Mouse (Mus musculus) frontal cortex, postnatal 14 days (tissue): Measurements from ENCODE around the gene Dock10.

Experiments
- DNase-seq, 2 experiments: peaks; one replicate each; pipeline ENCODE4 v3.0.0; 2022; ENCODE audit warnings: low spot score in 2 of 2

The Dock10 gene

DNA sequence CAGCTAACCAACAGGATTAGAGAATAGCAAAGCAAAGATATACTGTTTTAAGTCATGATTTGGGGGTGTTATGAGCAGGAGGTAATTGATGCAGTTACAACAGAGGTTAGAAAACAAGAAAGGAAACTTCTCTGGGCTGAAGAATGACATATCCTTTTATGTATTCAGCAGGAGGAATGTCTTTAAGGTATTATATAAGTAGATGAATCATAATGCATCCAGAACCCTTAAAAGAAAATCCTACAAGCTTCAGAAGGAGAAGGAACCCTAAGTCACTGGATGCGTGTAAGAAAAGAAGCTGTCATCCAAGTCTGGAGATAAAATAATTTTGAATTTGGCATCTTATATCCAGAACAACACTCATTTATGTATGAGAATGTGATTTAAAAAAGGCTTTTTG, 285.9 kb downstream of the Dock10 start:
- DNase-seq: no peak

DNA sequence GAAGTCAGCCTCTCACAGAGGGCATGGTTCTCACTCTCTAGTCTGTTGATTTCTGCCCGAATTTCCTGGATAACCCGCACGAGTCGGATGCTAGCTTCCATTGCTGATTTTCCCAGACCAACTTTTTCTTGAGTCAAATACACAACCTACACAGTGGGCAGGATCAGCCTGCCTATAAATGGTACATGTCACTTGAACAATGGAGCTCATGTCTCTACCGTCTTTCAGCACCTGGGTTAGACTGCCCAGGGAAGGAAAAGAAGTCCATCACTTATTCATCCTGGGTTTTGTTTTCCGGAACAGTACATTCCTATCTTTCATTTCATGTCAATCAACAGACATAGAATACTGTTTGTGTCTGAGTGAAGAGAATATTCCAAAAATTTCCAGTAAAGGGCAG, 297.0 kb downstream of the Dock10 start, which contains the start of gene Gm45261:
TSS of gene Gm45261 (minus strand) at position 101 of the 400 bp plus-strand sequence.
- DNase-seq: no peak

DNA sequence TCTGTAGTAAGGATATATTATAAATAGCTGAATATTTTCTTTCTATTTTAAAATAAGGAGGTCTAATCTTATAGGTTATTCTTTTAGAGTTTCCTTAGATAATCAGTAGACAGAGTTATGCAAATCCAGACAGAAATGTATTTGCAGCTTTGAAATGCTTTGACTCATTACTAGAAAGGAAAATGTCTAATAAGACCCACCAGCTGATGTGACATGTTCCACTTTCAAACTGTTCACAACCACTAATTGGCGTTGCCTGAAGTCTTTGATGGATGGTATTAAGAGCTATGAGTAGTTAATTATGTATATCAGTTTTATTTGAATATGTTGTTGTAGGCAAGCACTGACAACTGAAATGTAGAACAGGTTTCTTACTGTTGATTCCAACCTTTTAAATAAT, 298.4 kb downstream of the Dock10 start:
- no peak for DNase-seq

DNA sequence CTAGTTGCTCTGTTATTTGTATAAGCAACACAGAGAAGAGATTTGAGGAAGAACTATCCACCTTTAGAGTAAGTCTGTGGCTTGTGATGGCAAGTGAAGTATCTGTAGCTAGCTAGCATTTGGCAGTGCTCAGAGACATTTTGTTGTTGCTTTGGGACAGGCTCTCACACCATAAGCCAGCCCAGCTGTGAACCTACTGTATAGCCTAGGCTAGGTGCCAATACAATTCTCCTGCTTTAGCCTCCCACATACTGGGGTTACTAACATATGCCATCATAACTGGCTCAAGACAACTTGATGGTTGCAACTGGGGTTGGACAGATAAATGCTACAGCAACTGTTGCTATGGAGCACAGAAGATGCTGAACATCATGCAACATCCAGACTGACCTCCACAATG, 298.9 kb downstream of the Dock10 start:
- DNase-seq: no peak

DNA sequence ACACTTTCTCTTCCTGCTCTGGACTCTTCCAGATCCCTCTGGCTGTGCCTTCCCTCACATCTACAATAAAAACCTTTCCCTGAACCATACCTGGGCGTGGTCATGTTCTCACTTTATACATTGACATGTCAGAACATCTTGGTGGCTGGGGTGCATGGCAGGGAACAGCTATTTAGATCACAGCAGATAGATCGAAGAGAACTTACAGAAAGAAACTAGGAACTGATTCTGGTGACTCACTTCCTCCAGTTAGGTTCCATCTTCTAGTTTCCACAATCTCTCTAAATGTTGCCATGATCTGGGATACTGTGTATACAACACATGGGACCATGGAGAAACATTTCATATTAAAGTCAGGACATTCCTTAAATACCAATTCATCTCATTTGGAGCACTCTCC, 304.4 kb downstream of the Dock10 start:
- DNase-seq: no peak

DNA sequence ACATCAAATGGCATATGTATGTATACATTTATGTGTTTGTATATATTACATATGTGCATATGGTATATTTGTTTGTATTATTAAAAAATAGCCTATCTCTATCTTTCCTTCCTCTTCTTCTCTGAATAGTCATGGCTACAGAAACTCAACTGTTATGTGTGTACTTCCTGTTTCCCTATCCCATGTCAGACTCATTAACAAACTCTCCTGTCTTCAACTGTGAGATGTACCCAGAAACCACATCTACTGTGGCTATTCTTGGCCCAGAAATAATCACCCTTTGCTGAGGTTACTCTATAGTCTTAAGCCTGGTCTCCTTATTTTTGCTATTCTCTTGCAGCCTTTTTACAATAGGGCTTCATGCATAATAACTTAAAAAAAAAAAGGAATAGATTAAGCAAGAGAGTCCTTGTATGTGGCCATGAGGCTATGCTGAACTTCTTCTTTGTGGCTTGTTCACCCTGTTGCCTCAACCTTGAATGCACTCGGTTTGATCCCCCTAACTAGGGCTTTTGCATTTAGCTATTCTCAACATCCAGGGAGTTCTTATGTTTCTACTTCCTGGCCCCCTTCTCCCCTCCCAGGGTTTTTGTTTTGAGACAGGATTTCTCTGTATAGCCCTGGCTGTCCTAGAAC, 306.3 kb downstream of the Dock10 start:
- DNase-seq: no peak
